Mouse (Mus musculus) neural tube, embryonic 13.5 days (tissue): ENCODE measurements around the gene Fgfr2. TPM values are rescaled to one million over a fixed set of nuclear protein-coding genes. Genes with fewer than 3 reads are reported as not detected.

ENCODE experiments used
- ATAC-seq: fragments of 200-750 bp; cut with Nextera tagmentation; 2 replicates; pipeline ENCODE4 v1.8.0; 2017; ENCODE audit warnings: low read depth, mild to moderate bottlenecking, moderate TSS enrichment, moderate library complexity
- H3K27ac ChIP-seq: fragments of 300-500 bp; sonication (generic); replicated peaks from 2 replicates; pipeline ENCODE4 v1.5.1; 2015; ENCODE audit warnings: moderate library complexity, mild to moderate bottlenecking, inconsistent platforms
- H3K27me3 ChIP-seq: fragments of 300-500 bp; sonication (generic); 2 replicates; pipeline ENCODE4 v1.6.1; 2015; ENCODE audit warnings: mild to moderate bottlenecking, inconsistent platforms
- H3K36me3 ChIP-seq: fragments of 300-500 bp; sonication (generic); 2 replicates; pipeline ENCODE4 v1.6.1; 2015; ENCODE audit warnings: mild to moderate bottlenecking, inconsistent platforms
- H3K4me1 ChIP-seq: fragments of 300-500 bp; sonication (generic); replicated peaks from 2 replicates; pipeline ENCODE4 v1.6.1; 2015; ENCODE audit warnings: inconsistent platforms
- H3K4me2 ChIP-seq: fragments of 300-500 bp; sonication (generic); 2 replicates; pipeline ENCODE4 v1.6.1; 2015; ENCODE audit warnings: inconsistent platforms, mild to moderate bottlenecking, moderate library complexity
- H3K4me3 ChIP-seq: fragments of 300-500 bp; sonication (generic); 2 replicates; pipeline ENCODE4 v1.5.1; 2015; ENCODE audit warnings: mild to moderate bottlenecking, inconsistent platforms
- H3K9ac ChIP-seq: fragments of 300-500 bp; sonication (generic); 2 replicates; pipeline ENCODE4 v1.6.1; 2015; ENCODE audit warnings: moderate library complexity, mild to moderate bottlenecking, inconsistent platforms
- H3K9me3 ChIP-seq: fragments of 300-500 bp; sonication (generic); 2 replicates; pipeline ENCODE4 v1.6.1; 2016; ENCODE audit warnings: inconsistent platforms
- WGBS: fragments of 180-500 bp; shearing (Covaris S2); methylation state at CpG from one replicate; pipeline ENCODE4 v1.1.7; 2015; 5-methylcytosine and 5-hydroxymethylcytosine counted together
- polyA plus RNA-seq: library from polyadenylated mRNA; unstranded; fragments of >200 nt; fragmentation: Nextera tagmentation; extraction: Ambion mirVana; gene quantifications from 2 replicates; pipeline ENCODE4 v1.2.1, GENCODE M21; 2015

Gene Fgfr2
- polyA plus RNA-seq, 1 experiment from 2014 or later, result 22.9 TPM

DNA sequence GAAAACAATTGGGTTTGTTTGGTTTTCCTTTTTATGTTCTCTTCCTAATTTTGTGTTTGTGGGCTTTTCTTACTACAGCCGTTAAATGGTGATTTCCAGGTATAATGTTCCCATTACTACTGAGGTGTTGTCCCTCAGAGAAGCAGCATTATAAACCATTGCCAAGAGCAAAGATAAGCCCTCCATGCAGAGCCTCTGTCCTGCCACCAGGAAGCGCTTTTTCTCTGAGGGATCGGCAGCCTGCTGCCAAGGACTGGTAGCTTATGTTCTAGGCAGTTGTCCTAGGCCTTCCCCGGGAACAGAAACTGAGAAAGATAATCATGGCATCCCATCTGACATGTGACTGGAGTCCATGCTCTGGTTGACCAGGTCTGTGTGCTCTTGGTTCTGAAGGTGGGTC is 2374.0 kb downstream of the Fgfr2 start:
- Histone ChIP-seq H3K36me3 (peaks cover 72% of the 10 kb centered on the region), H3K27ac (peak overlapping the region; percentile 89), H3K4me2 (no peak overlapping the region), H3K4me3 (no peak overlapping the region), H3K9ac (no peak overlapping the region), H3K4me1 (peaks cover 43% of the 10 kb centered on the region), H3K9me3 (no peaks in the 10 kb centered on the region), H3K27me3 (no peaks in the 10 kb centered on the region)
- WGBS, result 87% methylated on average over 4 of the region's 4 CpGs
- no peak for ATAC-seq

DNA sequence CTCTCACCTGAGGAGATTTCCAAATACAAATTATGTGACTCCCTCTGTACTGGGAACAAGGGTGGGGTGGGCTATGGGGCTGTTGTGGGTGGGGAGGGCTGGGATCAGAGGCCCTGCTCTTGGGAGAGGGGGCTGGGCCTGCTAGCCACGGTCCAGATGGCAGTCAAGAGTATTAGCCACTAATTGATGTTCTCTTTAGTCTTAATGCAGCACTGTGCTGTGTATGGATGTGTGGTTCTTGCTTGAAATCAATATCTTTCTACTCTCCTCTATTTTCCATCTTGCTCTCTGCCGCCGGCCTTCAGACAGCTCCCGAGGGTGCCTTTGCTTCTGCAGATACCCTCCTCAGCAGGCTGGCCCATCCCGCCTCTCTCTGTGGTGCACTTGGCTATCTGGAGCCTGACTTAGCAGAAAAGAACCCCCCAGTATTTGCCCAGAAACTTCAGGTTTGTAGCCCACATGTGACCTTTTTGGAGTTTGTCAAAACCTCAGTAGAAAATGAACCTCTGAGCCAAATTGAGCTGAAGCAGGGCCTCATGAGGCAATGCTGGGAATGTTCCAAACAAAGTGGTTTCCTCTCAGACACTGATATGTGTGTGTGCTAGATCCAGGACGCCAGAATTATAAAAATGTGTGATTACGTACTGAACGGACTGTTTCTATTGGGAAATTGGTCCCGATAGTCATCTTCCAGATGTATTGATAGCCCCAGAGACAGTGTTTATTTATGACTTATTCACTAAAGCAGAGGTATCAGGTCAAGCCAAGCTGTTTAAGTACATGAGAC is 2379.7 kb downstream of the Fgfr2 start:
- H3K4me2 ChIP-seq, result no peak overlapping the region
- no peak for ATAC-seq
- H3K27me3 ChIP-seq, result no peaks in the 10 kb centered on the region
- peaks cover 95% of the 10 kb centered on the region for H3K36me3 ChIP-seq
- H3K9me3 ChIP-seq, result no peaks in the 10 kb centered on the region
- peaks cover 13% of the 10 kb centered on the region; the same call in 1 of the 2 replicates for H3K4me1 ChIP-seq
- no peak overlapping the region for H3K9ac ChIP-seq
- WGBS, result 59% methylated on average over 9 of the region's 9 CpGs
- no peak overlapping the region for H3K4me3 ChIP-seq
- peak overlapping the region; percentile 59 for H3K27ac ChIP-seq

DNA sequence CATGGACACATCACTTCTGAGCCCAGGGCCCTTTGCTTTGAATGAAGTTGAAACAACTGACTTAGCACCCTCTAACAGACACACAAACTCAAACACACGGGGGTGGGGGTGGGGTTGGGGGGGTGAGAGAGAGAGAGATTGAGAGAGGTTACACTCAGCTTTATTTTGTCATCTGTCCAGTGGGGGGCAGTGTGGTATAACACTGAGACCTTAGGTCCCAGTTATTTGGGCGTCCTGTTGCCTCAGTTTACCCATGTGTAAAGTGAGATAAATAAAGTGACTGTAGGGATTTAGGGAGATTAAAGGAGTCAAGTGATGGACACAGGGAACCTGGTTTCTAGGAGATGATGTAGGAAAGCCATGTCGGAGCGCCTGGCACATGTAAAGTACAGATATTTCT is 2382.1 kb downstream of the Fgfr2 start:
- peaks cover 98% of the 10 kb centered on the region for H3K36me3 ChIP-seq
- H3K4me2 ChIP-seq, result no peak overlapping the region
- no peak for ATAC-seq
- no peak overlapping the region for H3K27ac ChIP-seq
- H3K4me1 ChIP-seq, result peaks cover 13% of the 10 kb centered on the region; the same call in 1 of the 2 replicates
- no peak overlapping the region for H3K4me3 ChIP-seq
- H3K27me3 ChIP-seq, result no peaks in the 10 kb centered on the region
- no peak overlapping the region for H3K9ac ChIP-seq
- 84% methylated on average over 4 of the region's 4 CpGs for WGBS
- no peaks in the 10 kb centered on the region for H3K9me3 ChIP-seq

DNA sequence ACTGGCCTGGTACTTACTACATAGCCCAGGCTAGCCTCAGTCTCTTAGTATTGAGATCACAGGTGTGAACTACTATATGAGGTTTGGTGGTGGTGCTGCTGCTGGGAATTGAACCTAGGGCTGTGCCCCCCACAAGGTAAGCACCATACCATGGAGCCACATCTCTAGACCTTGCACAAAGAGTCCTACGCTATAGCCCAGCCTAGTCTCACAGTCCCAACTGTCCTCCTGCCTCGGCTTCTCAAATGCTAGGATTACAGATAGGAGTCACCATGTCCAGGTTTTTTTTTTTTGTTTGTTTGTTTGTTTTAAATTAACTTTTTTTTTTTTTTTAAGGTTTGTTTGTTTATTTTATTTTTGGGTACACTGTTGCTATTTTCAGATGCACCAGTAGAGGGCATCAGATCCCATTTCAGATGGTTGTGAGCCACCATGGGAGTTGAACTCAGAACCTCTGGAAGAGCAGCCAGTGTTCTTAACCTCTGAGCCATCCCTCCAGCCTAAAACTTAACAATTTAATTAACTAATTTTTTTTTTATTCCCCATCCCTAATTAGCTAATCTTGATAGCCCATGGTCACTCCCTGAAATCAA is 2388.9 kb downstream of the Fgfr2 start:
- Histone ChIP-seq H3K9me3 (no peaks in the 10 kb centered on the region), H3K9ac (no peak overlapping the region), H3K4me2 (no peak overlapping the region), H3K36me3 (peaks cover 76% of the 10 kb centered on the region), H3K27ac (no peak overlapping the region), H3K4me1 (peaks cover 37% of the 10 kb centered on the region), H3K27me3 (no peaks in the 10 kb centered on the region), H3K4me3 (no peak overlapping the region)
- ATAC-seq, result no peak
- 96% methylated on average over 2 of the region's 2 CpGs for WGBS

DNA sequence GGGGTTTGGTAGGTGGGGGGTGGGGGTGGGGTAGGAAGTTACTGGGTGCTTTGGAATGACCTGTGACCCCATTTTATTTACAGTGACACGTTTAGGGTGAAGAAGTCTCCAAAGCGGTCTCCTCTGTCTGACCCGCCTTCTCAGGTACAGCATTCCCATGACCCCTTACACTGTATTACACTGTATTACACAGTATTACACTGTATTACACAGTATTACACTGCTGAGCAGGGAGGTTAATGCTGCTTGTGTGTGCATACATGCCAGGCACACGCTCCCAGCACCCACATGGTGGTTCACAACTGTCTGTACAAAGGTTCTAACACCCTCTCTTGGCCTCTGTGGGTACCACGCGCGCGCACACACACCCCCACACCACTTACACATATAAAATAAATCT is 2389.7 kb downstream of the Fgfr2 start:
- 0 out of 2 replicates have a peak, but pooled peaks have one; percentile 36 for ATAC-seq
- Histone ChIP-seq H3K4me2 (no peak overlapping the region), H3K4me3 (no peak overlapping the region), H3K36me3 (peaks cover 77% of the 10 kb centered on the region), H3K9me3 (no peaks in the 10 kb centered on the region), H3K9ac (no peak overlapping the region), H3K4me1 (peaks cover 37% of the 10 kb centered on the region), H3K27me3 (no peaks in the 10 kb centered on the region), H3K27ac (peak overlapping the region; percentile 78)
- WGBS, result 92% methylated on average over 8 of the region's 8 CpGs

DNA sequence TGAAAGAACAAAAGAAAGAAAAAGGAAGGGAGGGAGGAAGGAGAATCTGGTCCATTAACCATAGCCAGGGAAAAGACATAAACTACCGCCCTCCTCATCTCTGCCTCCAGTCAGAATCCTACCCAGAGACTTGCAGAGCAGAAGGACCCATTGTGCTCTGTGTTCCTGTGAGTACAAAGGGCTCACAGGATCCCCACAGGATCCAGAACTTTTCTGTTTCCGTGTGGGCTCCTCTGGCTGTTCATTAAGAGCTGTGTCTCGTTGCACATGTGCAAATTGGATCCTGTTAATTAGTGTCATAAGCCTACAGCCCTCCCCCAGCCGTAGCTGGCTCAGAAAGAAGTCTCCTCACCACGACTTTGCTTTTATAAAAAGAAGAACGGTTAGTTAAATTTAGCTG is 2390.2 kb downstream of the Fgfr2 start:
- H3K4me1 ChIP-seq, result peaks cover 37% of the 10 kb centered on the region
- peak overlapping the region; percentile 78 for H3K27ac ChIP-seq
- H3K27me3 ChIP-seq, result no peaks in the 10 kb centered on the region
- peaks cover 77% of the 10 kb centered on the region for H3K36me3 ChIP-seq
- H3K9me3 ChIP-seq, result no peaks in the 10 kb centered on the region
- WGBS, result 34% methylated on average over 6 of the region's 6 CpGs
- H3K4me2 ChIP-seq, result no peak overlapping the region
- ATAC-seq, result no peak
- H3K4me3 ChIP-seq, result no peak overlapping the region
- H3K9ac ChIP-seq, result 0 out of 2 replicates have a peak overlapping the region, but pooled peaks have one; percentile 3

DNA sequence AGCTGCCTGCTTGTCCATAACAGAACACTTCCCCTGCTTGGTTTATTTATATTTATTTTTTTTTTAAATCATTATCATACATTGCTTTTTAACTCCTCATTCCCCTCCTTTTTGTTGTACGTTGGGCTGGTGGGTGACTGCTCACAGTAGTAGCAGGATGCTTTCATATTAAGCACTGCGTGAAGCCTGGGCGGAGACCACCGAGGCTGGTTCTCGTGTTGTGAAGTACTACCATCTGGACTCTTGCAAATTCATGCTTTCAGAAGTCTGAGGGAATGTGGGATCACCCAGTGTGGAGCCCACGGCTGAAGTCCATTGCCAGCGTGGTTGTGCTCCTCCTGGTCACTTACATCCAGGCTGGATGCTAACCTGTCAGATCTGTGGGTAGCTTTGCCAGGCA is 2391.4 kb downstream of the Fgfr2 start:
- WGBS, result 53% methylated on average over 7 of the region's 7 CpGs
- H3K36me3 ChIP-seq, result peaks cover 67% of the 10 kb centered on the region
- H3K27me3 ChIP-seq, result no peaks in the 10 kb centered on the region
- no peaks in the 10 kb centered on the region for H3K9me3 ChIP-seq
- H3K4me3 ChIP-seq, result no peak overlapping the region
- H3K9ac ChIP-seq, result peak overlapping the region; percentile 26; the same call in 1 of the 2 replicates
- no peak for ATAC-seq
- H3K4me2 ChIP-seq, result no peak overlapping the region
- peaks cover 39% of the 10 kb centered on the region for H3K4me1 ChIP-seq
- H3K27ac ChIP-seq, result peak overlapping the region; percentile 78

DNA sequence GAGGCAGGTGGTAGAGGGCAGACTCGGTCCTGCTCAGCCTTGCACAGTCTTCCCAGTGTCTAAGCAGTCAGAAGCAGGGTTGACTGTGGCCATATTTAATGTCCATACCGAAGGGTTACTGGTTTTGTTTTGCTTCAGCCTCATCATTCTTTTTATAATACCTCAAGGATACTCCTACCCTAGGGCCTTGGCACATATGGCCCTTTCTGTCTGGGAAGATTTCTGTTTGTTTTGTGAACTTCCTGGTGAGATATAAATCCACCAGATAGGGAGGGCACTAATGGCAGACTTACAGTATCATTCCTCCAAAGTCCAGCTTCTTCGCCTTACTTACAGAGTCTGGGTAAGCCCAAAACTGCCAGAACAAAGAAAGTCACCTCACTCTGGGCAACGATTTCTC is 2395.6 kb downstream of the Fgfr2 start:
- no peak overlapping the region for H3K9ac ChIP-seq
- H3K27ac ChIP-seq, result no peak overlapping the region
- WGBS, result 93% methylated on average over 4 of the region's 4 CpGs
- H3K27me3 ChIP-seq, result no peaks in the 10 kb centered on the region
- H3K4me3 ChIP-seq, result no peak overlapping the region
- H3K4me1 ChIP-seq, result peaks cover 43% of the 10 kb centered on the region
- no peaks in the 10 kb centered on the region for H3K9me3 ChIP-seq
- peaks cover 63% of the 10 kb centered on the region for H3K36me3 ChIP-seq
- ATAC-seq, result no peak
- no peak overlapping the region for H3K4me2 ChIP-seq

DNA sequence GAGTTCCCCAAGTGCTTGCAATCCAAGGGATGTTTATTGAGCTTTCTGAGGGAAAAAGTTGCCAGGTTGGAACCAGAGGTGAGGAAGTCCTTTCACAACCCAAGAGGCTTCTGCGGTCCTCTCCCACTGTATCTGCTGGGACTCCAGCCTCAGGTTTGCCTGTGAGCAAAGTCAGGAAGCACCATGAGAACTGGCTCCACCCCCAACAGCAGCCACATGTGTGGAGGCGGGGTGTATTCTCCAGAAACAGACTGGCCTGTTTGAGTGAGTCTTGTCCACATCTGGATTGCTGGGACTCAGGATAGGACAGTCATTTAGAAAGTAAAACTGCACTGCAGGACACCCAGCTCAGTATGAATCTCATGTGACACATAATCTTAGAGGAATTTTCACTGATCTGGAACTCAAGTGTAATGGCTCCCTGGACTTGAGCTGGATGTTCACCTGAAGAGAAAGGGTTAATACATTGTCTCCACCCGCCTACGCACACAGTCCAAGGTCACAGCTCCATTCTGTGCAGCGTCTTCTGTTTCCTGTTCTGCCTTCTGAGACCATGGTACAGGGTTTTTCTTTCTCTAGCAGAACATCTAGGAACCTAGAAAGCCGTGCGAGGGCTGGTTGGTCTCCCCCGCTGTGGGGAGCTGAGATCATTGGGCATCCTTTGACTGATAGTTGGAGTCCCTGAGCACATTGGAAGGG is 2396.3 kb downstream of the Fgfr2 start:
- Histone ChIP-seq H3K4me1 (peaks cover 36% of the 10 kb centered on the region), H3K9ac (no peak overlapping the region), H3K9me3 (no peaks in the 10 kb centered on the region), H3K27me3 (no peaks in the 10 kb centered on the region), H3K4me2 (no peak overlapping the region), H3K27ac (0 out of 2 replicates have a peak overlapping the region, but pooled peaks have one; percentile 11), H3K36me3 (peaks cover 63% of the 10 kb centered on the region), H3K4me3 (no peak overlapping the region)
- WGBS, result 73% methylated on average over 8 of the region's 8 CpGs
- no peak for ATAC-seq

DNA sequence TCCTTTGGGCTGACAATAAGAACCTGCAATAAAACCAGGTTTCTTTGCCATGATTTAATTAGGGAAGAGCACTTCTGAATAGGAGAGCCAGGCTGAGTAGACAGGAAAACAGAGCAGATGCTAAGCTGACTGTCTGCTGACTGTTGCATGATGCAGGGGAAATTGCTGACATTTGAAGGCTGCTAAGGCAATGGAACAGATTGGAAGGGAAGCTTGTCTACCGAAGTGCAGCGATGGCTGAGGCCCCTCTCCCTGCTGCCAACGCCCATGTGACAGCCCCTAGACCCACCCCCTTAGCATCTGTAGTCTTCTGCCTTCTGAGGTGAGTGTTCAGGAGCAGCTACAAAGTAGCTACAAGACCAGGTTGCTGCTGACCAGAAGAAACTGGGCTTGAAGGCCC is 2397.0 kb downstream of the Fgfr2 start:
- H3K27ac ChIP-seq, result 0 out of 2 replicates have a peak overlapping the region, but pooled peaks have one; percentile 11
- no peak for ATAC-seq
- no peaks in the 10 kb centered on the region for H3K27me3 ChIP-seq
- no peak overlapping the region for H3K9ac ChIP-seq
- H3K9me3 ChIP-seq, result no peaks in the 10 kb centered on the region
- H3K4me1 ChIP-seq, result peaks cover 30% of the 10 kb centered on the region
- H3K36me3 ChIP-seq, result peaks cover 59% of the 10 kb centered on the region
- H3K4me2 ChIP-seq, result no peak overlapping the region
- WGBS, result 57% methylated on average over 3 of the region's 3 CpGs
- H3K4me3 ChIP-seq, result no peak overlapping the region

DNA sequence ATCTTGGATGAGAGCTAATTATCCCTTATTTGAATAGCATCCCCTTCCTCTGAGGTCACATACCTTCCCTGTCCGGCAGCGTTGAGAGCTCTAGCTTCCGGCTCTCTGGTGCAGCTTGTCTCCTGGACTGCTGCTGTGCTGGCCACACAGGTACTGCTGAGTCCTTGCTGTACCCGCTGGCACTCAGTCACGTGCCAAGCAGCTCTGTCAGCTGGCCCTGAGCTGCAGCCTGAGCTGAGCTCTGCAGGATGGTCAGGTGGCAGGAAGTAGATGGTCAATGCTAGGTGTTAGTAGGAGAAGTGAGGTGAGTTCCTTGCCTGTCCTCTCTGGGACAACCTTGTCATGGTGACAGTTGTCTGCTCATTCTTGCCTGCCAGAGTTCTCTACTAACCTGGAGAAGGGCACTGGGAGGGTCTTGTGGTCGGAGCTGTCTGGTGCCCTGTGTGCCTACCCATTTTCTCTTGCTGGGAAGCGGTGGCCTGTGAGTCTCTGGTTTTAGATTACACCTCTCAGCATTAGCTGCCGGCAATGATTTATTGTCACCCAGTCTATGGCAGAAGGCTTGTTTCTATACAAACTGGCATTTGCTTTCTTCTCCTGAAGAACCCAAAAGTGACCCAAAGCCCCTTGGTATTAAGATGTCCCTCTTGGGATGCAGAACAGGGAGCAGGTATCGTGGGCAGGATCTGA is 2402.4 kb downstream of the Fgfr2 start:
- H3K9ac ChIP-seq, result no peak overlapping the region
- H3K4me3 ChIP-seq, result no peak overlapping the region
- 64% methylated on average over 9 of the region's 9 CpGs for WGBS

More for the DNA sequence above, 2402.4 kb downstream of the Fgfr2 start:
- H3K27ac ChIP-seq, result peak overlapping the region; percentile 49; the same call in 1 of the 2 replicates
- no peaks in the 10 kb centered on the region for H3K9me3 ChIP-seq
- peaks cover 57% of the 10 kb centered on the region for H3K36me3 ChIP-seq
- H3K4me2 ChIP-seq, result no peak overlapping the region
- H3K27me3 ChIP-seq, result no peaks in the 10 kb centered on the region
- ATAC-seq, result no peak
- peaks cover 30% of the 10 kb centered on the region for H3K4me1 ChIP-seq
